Mouse (Mus musculus) c-Kit-positive CD71-positive TER-119-negative erythroid progenitor cells, embryonic 14.5 days (primary cell): Measurements from ENCODE around the gene Eif3g.
A peak's percentile ranks its signal among the peaks of the same experiment; 100 is the strongest.

Experiments used
- DNase-seq: peaks from one replicate; pipeline ENCODE4 v3.0.0-alpha.2; 2013; ENCODE audit warnings: low read depth

Gene Eif3g

DNA sequence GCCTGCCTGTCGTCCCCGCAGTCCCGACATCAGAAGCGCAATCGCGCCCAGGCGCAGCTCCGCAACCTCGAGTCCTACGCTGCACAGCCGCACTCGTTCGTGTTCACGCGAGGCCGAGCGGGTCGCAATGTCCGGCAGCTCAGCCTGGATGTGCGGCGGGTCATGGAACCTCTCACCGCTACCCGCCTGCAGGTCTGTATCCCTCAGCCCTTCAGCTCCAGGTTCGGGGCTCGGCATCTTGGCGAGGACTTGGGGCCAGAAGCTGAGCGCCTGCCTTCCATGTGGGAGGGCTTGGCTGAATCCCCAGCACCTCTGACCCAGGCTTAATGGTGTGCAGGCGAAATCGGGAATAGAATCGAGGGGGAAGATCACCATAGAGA is 10.0 kb downstream of the Eif3g start:
- no peak for DNase-seq

DNA sequence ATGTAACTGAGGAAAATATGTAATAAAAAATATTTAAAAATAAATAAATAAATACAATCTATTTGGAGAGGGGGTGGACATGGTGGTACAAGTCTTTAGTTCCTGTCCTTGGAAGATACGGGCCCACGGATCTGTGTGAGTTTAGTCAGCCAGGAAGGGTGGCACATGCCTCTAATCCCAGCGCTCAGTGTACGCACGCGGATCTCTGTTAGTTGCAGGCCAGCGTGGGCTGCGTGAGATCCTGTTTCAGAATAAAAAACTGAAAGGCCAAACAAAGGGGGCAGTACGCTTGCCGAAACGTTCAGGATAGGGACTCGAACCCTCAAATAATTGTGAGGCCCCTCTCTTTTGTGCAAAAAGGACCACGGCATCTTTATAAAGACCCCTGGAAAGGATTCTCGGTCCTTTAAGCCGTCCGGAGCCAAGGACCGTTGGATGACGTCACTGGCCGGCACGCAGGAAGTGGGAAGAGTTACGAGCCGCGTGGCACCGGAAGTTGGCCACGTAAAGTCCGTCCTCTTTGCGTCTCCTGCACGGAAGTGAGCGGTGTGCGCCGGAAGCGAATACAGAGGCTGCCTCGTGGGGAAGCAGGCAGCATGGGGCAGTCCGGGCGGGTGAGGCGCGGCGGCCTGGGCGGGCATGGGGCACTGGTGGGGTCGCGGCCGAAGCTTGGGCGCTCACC is 10.6 kb downstream of the Eif3g start, which contains the start of gene Ppan:
TSS of gene Ppan (plus strand) at position 472 of the 682 bp plus-strand sequence.
- peak; percentile 92 for DNase-seq

DNA sequence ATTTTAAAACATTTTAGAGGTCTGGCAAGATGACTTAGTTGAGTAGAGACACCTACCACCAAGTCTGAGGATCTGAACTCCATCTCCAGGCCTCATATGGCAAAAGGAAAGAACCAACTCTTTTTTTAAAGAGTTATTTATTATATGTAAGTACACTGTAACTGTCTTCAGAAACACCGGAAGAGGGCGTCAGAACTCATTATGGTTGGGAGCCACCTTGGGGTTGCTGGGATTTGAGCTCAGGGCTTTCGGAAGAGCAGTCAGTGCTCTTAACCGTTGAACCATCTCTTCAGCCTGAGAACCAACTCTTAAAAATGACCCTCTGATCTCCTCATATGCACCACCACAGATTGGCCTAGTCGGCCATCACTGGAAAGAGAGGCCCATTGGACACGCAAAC is 11.2 kb downstream of the Eif3g start:
- DNase-seq, result no peak

DNA sequence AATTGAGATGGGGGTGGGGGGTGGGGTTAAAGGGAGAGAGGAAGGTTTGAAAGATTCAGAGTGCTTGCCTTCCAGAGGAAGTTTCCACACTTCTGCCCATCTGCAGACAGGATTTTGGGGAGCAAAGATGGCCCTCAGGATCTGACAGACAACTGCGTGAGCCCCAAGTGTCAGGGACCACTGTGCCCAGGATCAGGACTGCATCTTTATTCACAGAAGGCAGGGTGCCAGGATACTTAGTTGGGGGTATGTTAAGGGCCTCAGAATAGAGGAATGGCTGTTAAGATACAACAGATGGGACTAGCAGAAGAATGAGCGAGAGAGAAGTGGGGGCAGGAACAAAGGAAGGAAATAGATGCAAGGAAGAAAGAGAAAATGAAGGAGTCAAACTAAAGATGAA is 11.9 kb downstream of the Eif3g start:
- no peak for DNase-seq

DNA sequence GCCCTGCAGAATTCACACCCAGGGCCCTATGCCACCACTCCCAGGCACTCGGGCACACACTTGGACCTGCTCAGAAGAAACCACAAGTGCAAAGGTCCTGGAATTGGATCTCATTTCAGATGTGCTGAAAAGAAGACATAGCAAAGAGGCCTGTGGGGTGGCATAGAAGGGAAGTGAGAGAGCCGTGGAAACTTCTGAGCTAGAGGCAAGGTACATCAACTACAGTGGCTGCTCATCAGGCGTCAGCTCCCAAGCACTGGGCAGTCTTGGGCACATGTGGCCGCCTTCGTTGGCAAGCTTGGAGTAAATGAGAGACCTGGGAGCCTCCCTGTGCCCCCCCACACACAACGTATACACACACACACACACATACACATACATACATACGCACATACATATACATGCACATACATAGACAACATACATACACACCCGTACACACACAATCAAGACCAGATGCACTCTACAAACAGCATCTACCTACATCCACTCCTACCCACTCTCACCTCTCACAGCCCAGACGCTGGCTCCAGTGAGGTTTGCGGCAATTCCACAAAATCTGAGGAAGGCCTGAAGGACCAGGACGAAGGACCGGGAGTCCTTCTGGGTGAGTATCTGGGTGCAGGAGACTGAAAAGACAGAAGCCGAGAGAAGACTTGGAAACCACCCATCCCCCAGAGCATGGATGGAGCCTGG is 19.2 kb downstream of the Eif3g start, which contains the start of gene Angptl6:
TSS of gene Angptl6 (minus strand) at position 631 of the 696 bp plus-strand sequence.
- no peak for DNase-seq

DNA sequence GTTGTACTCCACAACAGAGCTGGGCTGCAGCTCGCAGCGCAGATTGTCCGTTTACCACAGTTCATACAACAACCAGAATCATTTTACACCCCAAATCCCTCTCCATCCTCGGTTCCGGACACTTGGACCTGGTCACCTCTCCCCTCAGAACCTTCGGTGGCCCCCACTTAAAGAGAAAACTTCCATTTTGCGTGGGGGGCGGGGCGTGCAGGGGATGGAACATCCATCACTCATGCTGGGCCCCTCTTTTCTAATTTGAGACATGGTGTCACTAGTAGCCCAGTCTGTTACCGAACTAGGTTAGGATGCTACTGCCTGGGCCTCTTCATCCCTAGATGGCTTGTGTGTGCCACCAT is 19.7 kb downstream of the Eif3g start:
- DNase-seq, result no peak

DNA sequence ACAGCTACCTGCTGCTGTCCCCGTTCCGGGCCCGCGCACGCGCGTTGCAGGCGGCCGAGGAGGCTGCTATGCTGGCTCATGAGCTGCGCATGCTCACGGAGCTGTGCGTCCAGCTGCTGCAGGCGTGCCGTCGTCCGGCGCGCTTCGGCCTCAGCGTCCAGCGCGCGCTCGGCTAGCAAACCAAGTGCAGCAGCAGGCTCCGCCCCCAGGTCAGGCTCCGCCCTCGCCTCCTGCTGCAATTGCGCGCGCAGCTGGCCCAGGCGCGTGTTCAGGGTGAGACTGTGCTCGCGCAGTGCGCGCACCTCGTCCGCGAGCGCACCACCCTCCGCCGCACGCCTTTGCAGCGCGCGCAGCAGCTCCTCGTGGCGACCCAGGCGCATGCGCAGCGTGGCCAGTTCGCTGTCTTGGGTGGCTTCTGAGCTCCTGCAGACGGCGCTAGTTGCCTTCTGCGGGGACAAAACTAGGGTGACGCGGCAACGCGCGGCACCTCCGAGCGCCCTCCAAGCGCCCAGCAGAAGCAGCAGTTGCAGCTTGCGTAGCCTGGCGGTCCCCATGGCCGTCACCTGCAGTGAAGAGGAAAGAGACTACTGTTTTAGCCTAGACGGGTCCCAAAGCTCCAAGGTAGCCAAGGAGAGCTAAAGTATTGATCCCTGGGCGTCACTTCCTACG is 20.2 kb downstream of the Eif3g start:
- DNase-seq, result peak; percentile 96

DNA sequence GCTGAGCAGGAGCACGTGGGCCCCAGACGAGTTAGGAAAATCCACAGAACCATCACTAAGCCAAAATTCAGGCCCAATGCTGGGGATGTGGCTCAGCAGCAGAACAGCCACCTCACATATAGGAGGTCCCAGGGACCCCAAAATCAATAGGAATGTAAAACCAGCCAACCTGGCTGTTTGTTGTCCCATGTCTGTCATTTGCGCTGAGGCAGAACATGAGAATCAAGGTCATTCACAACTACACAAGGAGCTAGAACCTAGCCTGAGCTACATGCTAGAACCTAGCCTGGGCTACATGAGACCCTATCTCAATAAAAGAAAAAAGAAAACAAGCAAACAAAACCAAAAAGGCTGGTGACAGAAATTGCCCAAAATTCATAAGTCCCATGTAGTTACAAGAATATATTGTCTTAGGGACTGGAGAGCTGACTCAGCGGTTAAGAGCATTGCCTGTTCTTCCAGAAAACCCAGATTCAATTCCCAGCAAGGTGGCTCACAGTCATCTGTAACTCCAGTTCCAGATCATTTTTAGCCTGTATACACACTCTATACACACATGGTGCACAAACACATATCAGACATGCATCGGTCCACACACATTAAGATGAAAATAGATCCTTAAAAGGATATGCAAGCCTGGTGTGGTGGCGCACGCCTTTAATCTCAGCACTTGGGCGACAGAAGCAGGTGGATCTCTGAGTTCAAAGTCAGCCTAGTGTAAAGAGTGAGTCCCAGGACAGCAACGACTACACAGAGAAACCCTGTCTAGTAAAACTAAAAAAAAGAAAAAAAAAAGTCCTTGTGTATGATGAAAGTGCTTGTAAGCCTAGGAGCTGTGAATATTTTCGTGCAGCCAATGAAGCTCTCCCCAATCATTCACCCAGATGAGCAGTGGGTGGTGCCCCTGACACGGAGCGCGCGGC is 21.0 kb downstream of the Eif3g start:
- no peak for DNase-seq

DNA sequence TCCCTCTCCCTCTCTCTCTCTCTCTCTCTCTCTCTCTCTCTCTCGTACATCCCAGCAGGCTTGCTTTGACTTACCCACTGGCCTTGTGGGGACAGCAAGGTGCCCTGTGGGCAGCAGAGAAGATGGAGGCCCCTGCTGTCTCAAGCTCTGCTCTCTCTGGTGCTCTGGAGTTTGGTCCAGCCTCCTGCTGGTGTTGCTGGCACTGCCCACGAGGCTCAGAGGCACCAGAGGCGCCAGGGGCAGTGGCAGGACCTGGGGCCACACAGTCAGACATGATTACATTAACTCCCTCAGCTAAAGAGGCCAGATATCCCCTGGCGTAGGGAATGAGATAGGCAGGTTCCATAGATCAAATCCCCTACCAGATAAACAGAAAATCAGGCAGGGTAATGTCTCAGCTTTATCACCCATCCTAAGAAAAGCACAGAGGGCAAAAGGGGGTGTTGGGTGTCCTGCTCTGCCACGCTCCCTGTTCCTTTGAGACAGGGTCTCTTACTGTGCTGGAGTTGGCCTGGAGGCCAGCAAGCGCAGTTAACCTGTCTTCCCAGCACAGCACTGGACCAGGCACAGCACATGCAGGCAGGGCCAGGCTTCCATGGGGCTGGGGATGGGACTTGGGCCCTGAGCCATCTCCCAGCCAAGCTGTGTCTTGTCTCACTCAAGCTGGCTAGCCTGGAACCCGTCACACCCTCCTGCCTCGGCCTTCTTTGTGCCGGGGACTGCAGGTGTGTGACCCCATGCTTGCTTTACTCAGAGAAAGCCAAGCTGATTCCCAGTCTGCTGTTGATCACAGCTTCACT is 21.9 kb downstream of the Eif3g start:
- no peak for DNase-seq

DNA sequence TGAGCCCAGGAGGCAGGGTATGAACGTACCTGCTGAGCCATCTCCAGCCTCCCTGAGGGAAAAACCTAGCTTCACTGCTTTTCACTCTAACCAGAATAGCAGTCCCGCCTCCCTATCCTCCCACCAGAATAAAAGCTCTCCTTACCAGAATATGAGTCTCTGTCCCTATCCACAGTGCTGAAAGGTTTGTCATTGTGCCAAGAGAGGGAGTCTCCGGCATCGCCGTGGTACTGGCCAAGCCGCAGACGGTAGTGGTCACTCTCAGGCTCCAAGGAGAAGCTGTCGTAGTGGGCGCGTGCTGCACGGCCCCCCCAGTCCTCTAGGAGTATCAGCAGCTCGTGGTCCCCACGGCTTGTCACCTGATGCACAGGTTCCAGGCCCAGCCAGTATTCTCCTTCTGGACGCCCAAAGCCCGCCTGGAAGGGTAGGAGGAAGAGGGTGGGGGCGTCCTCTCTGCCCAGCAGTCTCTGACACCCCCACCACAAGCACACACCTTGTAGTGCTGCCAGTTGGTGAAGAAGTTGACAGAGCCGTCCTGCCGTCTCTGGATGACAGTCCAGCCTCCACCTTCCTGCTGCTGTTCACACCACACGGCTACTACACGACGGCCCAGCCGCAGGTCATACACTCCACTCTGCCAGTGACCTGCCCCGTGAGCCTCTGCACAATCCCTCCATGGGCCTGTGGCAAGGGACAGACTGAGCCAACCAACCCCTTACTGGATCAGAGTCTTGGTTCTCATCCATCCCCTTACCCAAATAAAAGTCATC is 23.2 kb downstream of the Eif3g start:
- no peak for DNase-seq

DNA sequence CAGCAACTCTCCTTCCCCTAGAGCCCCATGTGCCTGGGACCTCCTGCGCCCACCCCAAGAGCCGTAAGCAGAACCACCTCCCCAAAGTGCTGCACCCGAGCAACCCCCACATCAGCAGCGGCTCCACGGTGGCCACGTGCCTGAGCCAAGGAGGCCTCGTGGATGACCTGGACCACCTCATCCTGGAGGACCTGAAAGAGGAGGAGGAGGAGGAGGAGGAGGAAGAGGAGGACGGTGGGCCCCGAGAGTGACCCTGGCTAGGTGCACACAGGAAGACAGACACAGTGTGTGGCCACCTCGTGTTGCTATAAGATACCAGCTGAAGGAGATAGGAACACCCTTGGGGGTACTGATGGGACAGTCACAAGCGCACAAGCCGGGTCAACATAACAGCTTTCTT is 24.9 kb downstream of the Eif3g start:
- DNase-seq, result no peak

DNA sequence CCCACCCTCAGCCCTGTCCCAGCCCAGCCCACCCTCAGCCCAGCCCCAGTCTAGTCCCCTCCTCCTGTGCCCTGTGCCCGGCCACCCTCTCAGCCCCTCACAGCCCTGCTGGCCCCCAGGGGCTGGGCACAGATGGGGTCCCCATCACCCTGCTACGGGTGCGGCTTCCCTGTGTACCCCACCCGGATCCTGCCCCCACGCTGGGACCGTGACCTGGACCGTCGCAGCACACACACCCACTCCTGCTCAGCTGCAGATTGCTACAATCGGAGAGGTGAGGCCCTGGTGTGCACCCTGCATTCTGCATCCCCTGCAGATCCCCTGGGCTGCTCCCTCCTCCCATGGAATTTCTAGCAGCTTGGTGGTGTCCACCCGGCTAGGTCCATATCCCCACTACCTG is 25.4 kb downstream of the Eif3g start:
- no peak for DNase-seq

DNA sequence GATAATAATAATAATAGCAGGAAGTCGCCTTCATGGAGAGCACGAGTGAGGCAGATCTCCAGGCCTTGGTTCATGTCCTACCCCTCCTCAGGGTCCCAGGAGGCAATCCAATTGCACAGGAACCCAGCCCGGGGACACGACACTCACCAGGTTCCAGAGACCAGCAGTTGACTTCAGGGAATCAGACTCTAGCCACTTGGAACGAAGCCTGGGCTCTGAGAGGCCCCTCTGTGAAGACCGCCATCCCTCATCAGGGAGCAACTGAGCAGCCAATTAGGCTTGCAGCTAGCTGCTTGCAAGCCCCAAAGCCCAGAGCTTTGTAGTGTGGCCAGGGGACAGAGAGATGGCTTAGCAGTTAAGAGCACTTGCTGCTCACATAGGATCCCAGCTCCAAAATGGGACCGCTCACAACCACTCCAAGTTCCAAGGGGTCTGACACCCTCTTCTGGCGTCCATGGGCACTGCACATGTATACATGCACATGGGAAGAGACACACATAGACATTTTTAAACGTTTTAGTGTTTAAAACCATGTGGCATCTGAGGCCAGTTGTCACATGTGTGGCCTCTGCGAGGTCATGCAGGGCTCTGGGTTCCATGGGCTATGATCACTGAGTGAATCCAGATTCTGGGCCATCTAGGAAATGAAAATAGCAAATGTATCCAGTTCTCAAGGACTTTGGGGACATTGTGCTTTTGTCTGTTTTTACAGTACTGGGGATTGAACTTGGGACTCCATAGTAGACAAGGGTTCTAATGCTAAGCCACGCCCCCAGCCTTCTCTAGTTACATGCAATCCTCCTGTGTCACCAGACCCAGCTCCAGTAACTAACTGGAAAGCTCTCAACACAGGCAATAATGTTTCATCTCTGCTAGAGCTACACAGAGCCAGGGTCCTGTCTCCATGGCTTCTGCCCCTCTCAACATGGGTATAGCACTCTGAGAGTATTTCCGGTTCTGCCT is 27.9 kb downstream of the Eif3g start:
- no peak for DNase-seq

DNA sequence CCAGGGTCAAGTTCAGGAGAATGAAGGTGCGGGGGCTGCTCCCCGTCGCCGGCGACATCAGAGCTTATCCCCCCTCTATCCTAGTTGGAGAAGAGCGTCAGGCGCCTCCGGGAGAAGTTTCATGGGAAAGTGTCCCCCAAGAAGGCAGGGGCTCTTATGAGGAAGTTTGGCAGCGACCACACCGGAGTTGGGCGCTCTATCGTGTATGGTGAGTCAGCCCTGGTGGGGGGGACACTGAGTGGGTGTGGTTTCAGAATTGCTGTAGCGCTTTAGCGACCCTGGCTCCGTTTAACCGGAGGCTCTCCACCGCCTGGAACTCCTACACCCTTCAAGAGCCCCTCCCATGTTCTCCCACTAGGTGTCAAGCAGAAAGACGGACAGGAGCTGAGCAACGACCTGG is 29.2 kb downstream of the Eif3g start:
- no peak for DNase-seq

DNA sequence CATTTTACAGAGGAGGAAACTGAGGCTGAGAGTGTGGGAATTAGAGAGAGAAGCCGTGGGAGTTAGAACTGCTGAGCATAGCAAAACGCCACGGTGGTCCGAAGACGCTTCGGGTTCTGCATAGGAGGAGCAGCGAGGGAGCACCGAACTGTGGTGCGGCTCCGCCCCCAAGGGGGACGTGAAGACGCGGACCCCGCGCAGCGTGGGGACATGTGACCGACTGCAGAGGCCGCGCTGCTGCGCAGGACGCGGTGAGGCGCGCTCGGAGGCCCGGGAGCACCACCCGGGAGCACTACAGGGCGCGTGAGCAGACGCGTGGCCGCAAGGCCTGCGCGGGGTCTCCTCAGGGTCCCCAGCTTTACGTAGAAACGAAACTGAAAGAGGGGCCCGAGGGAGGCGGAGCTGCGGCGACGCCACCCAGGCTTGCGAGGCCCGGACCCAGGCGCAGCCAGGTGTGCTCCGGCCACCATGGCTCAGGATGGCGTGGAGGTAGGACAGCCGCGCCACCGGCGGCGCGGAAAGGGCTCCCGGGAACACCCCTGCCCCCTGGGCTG is 29.9 kb downstream of the Eif3g start, which contains the start of gene A230050P20Rik:
TSS of gene A230050P20Rik (plus strand) at position 195 of the 554 bp plus-strand sequence.
- DNase-seq, result no peak

DNA sequence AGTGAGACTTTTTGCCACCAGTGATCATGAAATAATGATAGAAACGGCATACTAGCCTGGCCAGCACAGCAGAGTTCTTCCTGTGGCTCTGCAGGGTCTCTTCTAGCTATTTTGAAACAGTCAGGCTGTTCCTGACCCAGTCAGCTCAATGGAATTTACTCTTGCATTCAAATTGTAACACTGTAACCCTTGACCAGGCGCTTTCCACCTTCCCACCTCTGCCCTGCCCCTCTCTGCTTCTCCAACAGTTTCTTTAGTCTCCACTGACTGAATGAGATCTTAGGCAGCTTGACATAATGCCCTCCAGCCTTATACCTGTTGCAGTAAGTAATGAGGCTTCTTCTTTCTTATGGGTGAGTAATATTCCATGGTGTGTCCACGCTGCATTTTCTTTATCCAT is 31.5 kb downstream of the Eif3g start:
- DNase-seq, result no peak

DNA sequence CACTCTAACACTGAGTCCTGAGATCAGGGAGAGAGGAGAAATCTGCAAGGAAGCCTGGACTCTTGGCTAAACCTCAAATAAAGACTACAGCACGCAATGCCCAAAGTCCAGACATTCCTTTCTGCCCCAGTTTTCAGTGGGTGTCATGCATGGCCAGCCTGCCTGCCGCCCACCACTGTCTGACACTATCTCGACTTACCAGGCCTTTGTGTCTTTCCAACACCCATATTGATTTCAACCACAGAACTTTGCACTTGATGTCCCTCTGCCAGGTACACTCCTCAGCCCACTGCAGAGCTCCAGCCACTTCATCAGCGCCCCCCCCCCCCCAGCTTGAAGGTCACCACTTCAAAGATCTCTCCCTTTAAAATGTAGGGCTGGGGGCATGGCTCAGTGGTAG is 36.2 kb downstream of the Eif3g start:
- no peak for DNase-seq

DNA sequence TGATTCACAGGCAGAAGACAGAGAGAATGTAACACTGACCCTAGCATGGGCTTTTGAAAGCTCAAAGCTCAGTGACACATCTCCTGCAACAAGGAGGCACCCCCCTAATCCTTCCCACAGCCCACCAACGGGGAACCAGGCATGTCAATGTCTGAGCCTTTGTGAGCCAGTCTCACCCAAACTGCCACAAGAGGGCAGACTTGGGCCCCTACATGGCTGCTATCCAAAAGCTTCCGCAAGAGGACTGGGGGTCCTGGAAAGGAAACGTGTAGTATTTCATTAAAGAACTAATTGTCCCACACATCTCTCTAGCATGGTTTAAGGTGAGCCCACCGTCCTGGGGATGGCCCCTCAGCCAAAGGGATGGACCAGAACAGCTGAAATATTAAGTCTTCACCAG is 36.6 kb downstream of the Eif3g start:
- no peak for DNase-seq

DNA sequence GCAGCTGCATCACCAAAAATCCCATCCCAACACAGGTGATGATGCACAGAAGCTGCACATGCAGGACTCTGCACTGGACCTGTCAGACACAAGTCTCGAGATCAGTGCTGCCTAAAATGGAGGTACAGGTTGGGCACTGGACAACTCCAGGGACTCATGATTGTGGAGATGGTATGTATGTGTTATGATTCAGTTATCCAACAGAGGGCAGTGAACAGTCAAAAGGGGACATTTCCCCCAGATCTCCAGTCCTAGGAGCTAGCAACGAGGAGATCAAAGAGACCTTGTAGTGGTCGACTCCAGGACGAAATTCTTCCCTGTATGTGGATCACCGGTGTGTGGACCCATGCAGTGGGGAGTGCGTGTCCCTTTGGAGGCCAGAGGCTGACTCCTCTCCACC is 38.5 kb downstream of the Eif3g start:
- DNase-seq, result no peak
